Mouse (Mus musculus) gonadal fat pad, adult 2 months (tissue): ENCODE results near the gene Milr1. TPM values are rescaled to one million over a fixed set of nuclear protein-coding genes. Genes with fewer than 3 reads are reported as not detected.
"Not testable (repeated sequence)": the region's sequence is repeated elsewhere in the genome, so short reads cannot be mapped to it uniquely, and the experiment has no call there.

Experiments used
- DNase-seq: peaks from one replicate; pipeline ENCODE4 v3.0.0-alpha.2; 2012; ENCODE audit warnings: low read depth
- polyA plus RNA-seq: library from polyadenylated mRNA; depleted of rRNA; stranded (reverse); fragments of >200 nt; gene quantifications from 2 replicates; pipeline ENCODE4 v1.2.3, GENCODE M21; 2012

Gene Milr1
- polyA plus RNA-seq, 1 experiment, result 0.93 TPM

- no peak for DNase-seq
Observed at GRCm38 (mm10) chr11:106776960-106777359, 25.9 kb downstream of the Milr1 start.

DNA sequence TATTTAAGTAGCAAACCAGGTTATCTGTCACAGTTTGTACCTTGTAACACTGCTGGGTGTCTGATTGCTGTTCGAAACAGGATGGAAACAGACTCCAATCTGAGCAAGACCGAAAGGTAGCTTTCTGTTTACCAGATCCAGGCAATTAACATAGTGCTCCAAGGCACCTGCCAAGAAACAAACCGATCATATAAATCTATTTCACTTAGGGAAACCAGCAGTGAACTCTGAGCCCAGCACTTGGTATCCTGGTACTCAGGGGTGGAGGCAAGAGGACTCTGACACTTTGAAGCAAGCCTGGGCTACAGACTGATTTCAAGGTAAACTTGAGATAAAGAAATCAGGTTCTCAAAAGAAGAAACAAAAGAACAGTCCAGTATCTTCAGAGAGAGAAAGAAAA lies 26.4 kb downstream of the Milr1 start:
- DNase-seq, result no peak

DNA sequence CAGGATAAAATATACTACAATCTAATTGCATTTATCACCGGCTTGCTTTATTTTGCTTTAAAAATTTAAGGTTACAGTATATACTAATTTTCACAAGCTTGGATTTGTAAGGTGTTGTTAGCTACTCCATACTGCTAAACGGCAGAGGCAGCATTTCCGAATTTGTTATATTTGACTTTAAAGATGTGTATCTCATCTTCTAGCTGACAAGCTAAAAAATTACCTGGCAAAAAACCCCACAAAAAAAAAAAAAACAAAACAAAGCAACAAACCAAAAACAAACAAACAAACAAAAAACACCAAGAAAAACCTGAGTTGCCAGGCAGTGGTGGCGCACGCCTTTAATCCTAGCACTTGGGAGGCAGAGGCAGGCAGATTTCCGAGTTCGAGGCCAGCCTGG lies 27.1 kb downstream of the Milr1 start:
- DNase-seq, result no peak

DNA sequence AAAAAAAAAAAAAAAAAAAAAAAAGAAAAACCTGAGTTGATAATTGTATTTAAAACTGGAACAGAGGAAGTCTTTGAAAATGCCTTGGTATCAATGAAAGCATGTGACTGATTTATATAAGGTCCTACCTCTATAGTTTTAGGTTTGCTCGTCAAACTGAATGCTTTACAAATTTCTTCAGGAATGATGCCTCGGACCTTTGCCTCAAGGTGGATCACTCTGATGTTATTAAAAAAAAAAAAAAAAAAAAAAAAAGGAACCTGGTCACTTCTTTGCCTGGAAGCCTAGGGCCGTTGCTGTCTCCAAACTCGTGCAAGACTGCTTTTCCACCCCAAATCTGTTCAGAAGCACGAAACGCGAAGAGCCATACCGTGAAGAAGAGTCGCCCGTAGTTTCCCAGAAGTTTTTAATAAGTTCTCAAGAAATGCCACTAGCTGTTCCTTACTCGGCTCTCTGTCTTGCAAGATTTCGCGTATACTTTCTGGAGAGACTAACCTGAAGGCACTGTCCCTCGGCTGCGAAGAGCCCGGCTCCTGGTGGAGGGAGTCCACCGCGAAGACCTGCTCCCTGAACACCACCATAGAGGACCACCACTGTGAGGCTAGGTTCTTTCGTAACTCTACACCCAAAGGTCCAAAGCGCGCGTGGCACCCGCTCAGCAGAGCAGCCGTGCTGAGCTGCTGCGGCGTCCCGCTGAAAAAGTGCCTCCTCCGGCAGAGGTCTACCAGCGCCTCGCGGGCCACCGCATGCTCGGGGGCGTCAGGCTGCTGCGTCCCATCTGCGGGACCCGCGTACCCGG lies 27.8 kb downstream of the Milr1 start:
- DNase-seq, result no peak

DNA sequence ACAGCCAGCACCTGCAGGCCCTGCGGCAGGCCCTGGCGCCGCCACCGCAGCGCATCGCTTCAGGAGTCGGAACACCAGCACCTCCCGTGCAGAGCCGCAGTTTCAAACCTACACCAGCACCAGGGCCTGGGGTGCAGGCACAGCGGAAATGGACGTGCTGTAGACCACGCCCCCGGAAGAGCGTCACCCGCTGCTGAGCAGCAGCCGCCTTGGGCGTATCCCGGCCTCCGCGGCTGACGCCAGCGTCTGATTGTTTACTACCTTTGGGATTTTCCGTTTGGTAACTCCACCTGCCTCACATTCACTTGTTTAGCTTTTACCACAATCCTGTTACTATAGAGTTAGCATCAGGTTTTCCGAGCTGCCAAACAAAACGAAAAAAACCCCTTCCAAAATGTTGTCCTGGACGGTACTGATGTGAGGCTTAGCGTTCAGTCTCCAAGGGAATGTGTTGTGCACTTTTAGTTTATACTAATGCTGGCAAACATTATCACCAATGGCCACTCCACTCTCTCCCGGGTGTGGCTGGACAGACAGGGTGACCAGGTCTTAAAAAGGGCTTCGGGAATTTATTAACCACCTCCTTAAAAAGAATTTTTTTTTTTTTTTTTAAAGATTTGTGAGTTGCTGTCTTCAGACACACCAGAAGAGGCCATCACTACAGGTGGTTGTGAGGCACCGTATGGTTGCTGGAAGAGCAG lies 28.5 kb downstream of the Milr1 start, which contains the start of gene Polg2:
Gene Polg2, minus strand, starts transcription at position 150 of the 701 bp plus-strand sequence.
- DNase-seq, result peak; percentile 56

DNA sequence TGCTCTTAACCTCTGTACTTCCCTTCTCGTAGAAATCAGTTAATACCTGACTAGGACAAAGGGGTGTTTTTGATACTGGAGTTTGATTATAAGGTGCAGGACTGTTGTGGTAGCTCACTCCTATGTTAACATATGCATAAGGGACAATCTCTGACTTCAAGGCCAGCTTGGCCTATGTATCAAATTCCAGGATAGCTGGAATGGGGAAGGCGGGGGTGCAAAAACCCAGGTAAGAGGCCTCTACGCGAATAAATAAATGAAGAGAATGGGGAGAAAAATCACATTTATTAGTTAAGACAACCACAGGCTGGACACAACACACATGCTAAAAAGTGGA lies 29.0 kb downstream of the Milr1 start:
- no peak for DNase-seq

DNA sequence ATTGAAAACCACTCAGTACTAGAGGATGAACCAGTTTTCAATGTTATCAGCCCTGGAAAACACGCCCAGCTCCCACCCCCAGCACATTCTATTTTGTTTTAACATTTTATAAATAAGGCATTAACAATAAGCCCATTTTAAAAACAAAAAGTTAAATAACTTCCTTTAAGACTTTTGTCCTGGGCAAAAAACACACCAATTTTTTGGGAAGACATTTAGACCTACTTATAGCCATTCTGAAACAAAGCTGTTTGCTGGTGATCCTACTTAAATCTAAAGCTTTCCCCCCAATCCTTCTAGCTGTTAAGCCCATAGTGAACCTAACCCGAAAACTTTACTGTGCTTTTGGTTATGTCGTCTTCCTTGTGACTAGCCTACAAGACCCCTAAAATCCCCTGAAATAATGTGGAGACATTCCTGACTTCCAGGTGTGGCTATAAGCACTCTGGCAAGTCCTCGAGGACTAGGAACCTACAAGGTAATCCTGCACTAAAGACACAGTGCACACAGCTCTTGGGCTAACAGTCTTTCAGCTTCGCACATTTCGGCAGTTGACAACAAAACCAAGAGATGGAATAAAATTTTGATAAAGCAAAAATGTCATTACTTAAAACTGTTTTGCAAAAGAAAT lies 29.7 kb downstream of the Milr1 start:
- no peak for DNase-seq

- not testable (repeated sequence) for DNase-seq
Observed at GRCm38 (mm10) chr11:106782271-106782670, 31.2 kb downstream of the Milr1 start.

DNA sequence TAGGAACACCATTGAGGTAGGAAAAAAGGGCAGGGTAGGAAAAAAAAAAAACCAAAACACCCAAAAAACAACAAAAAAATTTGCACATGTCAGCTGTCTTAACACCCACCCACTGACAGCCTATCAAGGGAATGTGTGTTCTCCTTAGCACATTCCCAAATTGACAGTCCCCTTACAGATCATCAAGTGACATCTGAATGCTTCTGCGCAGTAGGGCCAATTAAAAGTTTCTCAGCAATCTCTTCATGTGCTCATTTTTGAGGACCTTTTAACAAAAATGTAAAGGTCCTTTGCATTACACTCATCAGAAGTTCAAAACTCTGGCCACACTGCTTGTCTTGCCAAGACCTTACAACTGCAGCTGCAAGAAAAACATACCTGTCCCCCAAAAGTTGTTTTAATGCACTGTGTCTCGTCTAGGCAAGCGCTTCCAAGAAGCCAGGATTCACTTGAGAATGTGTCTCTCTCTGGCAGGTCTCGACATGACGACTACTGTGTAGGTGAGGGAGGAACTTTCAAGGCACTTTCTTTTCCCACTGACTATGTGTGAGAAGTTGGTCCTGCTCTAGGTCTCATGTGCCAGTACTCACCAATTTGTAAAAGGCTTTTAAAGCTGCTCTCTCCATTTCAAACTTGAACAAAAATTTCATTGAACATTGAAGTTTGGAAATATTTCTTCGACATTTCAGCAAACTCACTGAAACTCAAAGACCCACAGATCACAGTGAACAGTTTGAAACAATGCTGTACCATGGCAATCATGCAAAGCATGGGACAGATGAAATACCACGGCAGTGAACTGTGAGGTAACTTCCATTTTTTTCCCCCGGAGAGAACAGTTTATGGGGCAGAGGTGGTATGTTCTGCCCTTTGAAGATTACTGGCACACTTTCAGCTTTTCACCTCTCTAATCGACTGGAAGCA lies 32.1 kb downstream of the Milr1 start:
- no peak for DNase-seq

DNA sequence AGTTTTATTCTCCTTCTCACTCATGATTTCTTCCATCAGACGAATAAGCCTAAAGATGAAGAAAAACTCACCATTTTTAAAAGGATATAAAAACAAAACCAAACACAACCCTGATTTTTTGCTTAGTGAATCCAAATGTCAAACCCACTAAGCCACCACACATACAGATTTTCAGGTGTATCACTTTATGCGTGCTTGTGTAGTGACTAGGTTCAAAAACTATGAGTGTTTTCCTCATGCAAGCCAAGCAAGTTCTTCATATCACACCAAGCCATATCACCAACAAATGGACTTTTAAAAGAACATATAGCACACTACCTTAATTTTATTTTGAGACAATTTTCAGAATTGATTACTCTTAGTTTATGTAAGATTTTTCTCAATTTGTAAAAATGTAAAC lies 33.5 kb downstream of the Milr1 start:
- DNase-seq, result no peak

- DNase-seq, result no peak
Observed at GRCm38 (mm10) chr11:106785043-106785442, 34.0 kb downstream of the Milr1 start.

DNA sequence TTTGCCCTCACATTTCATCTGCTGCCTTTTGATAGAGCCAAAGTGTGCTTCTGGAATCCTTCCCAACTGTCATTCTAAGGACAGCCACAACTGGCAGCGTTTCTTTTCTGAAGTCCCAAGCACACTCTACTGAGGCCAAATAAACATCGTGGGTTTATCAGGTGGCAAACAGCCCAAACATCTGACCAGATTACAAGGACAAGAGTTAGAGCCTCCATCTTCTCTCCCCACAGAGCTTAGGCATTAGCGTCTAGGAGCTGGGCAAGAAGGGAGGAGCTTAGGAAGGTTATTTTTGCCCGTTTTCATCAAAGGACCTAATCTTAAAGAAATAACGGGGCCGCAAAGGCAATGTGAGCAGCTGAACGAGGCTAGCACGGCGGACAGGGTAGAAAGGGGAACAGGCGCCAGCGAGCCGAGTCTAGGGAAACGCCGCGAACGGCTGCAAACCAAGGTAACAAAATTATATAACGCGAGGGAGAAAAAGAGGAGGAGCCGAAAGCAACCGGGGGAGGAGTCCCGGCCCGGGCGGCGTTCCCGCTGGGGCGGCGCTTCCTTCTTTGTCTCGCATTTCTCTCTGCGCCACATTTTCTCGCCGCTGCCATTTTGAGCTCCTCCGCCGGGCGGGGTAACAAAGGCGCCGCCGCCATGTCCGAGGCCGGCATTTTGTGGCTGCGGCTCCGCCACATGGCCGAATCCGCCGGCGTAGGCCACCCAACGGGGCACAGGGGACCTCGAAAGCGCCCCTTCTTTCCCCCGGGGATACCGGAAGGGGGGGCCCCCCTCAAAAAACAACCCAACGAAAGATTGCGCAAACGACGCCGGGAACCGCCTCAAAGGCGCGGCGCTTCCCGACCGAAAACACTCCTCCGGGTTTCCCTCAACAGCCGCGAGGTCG lies 36.4 kb downstream of the Milr1 start:
- DNase-seq, result no peak

DNA sequence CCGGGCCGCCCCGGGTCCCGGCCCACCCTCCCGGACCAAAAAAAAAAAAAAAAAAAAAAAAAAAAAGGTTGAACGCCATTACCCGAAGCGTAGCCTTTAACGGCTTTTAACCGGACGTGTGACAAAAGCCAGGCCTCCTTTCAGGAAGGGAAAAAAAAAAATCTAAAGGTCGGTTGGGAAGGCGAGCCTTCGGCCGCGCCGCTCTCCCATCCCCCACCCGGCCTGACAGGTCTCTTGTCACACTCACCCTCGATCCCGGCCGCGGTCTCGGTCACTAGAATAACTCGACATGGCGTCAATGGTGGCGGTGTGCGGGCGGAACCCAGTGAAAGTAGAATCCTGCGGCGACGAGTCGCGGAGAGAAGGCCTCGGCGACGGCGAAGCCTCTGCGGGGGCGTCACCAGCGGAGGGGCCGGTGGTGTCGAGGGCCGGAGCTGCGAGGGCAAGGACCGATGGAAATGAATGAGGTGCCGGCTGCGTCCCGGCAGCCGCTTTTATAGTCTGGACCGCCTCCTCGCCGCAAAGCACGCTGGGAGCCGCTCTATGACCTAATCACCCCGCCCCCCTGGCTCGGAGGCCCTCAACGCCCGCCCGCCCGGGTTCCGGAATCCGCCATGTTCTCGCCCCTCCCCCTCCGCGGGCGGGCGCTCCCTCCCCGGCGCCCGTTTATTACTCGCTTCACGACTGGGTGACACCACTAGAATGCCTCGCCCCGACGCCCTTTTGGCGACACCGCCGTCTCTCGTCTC lies 37.2 kb downstream of the Milr1 start:
- no peak for DNase-seq

GRCm38 (mm10) chr11:106788775-106789459 lies 37.9 kb downstream of the Milr1 start, which contains the start of the genes Ddx5 and Cep95:
TSS of gene Ddx5 (minus strand) at chr11:106789185.
TSS of gene Cep95 (plus strand) at chr11:106789252.
- DNase-seq, result peak; percentile 89

- no peak for DNase-seq
Observed at GRCm38 (mm10) chr11:106789649-106790048, 38.6 kb downstream of the Milr1 start.

- DNase-seq, result no peak
Observed at GRCm38 (mm10) chr11:106793846-106794245, 42.8 kb downstream of the Milr1 start.

DNA sequence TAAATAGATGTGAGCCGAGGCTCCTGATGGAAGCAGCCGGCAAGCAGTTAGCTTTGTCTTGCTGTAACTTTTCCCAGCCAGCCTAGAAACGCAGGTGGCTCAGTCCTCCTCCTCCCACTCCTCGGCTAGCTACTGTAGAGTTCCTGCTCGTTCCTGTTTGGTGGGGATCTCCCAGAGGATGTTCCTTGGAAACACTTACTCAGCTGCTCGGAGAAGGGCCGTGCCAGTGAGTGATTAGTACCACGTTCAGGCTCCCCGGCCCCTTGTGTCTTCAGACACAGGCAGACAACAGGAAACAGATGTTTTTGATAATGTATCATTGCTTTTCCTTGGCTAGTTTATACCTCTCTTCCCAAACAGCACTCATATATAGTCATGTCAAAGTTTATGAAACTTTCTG lies 44.7 kb downstream of the Milr1 start:
- no peak for DNase-seq

DNA sequence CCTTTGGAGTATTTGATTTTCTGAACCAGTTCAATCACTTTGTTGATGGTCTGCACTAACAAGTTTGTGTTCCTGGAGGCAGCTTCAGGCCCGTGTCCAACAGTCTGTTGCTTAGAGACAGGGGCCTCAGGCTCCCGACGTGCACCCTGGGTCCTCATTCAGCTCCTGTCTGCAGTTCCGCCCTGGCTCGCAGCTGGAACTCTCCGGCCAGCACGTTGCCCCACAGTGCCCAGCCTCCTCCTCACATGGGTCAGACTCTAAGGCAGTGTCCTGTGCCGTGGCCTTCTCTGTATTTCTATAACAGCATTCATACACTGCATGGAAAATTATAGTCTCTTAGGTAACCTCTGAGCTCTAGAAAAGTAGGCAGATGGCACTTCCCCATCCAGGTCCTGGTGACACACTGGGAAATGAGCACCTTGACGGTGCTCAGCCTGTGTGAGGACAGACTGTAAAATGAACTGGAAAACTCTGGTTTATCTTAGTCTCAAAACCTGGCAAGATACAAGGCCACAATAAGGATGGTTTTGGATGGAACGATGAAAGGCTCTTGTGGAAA lies 51.1 kb downstream of the Milr1 start:
- DNase-seq, result no peak

DNA sequence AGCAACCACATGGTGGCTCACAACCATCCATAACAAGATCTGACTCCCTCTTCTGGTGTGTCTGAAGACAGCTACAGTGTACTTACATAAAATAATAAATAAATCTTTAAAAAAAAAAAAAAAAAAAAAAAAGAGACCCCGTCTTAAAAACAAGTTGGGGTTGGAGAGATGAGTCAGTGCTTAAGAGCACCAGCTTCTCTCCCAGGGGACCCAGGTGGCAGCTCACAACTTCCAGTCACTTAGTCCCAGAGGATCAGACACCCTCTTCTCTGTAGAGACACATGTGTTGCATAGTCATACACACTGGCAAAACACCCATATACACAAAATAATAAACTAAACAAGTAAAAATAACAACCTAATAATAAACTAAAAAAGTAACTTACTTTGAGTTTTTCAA lies 56.4 kb downstream of the Milr1 start:
- not testable (repeated sequence) for DNase-seq
